Mouse (Mus musculus) embryo, embryonic 11.5 days (tissue): Measurements from ENCODE around the gene Zmiz1.

ENCODE experiments used
- DNase-seq: peaks from one replicate; pipeline ENCODE4 v3.0.0-alpha.2; 2012; ENCODE audit warnings: low read depth, low spot score

The Zmiz1 gene

DNA sequence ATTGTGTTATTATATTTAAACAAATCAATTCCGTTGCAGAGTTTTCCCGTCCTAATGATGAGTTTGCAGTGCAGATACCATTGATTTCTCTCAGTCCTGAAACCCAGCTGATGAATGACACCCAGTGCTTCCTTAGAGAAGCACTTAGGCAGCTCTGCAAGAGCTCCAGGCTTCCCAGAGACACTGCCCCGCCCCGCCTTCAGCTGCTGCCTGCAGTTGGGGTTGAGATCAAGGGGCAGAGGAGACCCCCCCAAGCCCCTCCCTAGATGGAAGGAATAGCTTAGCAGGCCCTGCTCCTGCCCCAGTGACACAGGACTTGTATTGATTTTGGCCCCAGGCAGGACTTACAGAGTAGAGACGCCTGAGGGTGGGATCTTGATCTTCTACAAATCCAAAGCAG is 53.0 kb downstream of the Zmiz1 start:
- no peak for DNase-seq

DNA sequence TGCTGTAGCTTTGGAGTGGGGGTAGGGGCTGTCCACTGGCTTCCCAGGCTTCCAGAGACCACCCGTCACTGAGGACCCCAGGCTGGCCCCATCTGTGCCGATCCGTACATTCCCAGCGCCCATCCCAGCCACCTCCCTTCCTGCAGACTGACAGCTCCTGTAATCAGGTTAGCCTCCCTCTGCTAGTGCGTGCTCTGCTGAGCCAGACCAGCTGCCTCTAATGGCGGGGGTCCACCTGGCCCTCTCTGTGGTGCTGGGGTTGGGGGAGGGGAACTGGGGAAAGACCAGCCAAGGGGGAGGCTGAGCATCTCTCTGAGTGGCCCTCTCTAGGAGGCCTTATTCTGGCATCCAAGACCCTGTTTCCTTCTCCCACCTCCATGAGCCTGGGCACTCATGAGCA is 53.8 kb downstream of the Zmiz1 start:
- DNase-seq: no peak

DNA sequence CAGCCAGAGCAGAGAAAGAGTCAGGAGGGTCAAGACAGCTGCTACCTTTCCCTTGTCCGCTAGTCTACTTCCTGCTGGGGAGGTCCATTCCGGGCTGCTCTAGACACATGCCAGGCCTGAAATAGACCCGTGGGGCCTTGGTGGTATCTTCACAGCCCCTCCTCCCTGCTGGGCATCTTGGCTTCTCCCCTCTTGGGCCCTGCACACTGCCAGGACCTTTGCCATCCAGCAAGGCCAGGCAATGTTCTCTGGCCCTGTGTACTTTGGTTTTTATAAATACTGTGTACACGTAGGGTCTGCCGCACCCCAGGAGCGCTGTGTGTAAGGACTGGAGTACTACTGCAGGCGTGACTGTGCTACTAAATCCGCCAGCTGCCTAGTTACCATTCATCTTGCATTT is 54.5 kb downstream of the Zmiz1 start:
- no peak for DNase-seq

DNA sequence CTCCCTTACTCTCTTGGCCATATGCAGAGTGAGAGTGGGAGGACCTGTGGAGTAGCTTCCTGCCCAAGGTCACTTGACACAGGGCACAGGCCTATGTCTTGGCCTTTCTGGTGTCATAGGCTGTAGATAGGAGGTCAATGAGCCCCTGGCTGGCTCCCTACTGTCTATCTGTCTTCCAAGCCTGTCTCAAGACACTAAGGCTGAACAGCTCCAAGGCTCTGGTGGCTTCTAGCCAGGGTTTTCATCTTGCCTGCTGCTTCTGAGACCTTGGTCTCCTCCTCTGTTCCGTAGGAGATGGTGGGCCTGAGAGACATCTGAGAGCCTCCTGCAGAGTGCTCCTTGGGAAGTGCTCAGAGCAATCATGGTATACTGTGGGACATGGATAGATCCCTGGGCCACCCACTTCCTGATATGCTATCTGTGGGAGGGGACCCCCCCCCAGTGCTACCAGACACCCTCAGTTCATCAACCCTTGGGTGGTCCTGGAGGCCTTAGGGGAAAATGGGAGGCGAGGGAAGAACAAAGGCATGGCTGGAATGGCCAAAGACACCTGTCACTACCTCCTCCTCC is 56.0 kb downstream of the Zmiz1 start:
- no peak for DNase-seq

DNA sequence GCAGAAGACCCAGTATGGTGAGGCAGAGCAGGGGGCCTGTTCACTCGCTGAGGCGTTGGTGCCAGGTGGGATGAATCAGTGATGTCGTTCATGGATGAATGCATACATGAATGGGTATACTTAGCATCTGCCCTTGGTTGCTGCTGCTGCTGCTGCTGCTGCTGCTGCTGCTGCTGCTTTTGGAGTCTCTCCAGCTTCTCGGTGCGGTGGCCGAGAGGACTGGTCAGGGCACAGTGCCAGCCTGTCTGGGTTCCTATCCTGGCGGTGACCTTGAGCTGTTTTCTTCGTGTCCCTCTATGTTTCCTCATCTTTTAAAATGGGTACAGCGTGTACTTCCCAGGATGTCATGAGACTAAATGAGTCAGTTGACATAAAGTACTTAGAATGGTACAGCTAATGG is 56.9 kb downstream of the Zmiz1 start:
- no peak for DNase-seq

DNA sequence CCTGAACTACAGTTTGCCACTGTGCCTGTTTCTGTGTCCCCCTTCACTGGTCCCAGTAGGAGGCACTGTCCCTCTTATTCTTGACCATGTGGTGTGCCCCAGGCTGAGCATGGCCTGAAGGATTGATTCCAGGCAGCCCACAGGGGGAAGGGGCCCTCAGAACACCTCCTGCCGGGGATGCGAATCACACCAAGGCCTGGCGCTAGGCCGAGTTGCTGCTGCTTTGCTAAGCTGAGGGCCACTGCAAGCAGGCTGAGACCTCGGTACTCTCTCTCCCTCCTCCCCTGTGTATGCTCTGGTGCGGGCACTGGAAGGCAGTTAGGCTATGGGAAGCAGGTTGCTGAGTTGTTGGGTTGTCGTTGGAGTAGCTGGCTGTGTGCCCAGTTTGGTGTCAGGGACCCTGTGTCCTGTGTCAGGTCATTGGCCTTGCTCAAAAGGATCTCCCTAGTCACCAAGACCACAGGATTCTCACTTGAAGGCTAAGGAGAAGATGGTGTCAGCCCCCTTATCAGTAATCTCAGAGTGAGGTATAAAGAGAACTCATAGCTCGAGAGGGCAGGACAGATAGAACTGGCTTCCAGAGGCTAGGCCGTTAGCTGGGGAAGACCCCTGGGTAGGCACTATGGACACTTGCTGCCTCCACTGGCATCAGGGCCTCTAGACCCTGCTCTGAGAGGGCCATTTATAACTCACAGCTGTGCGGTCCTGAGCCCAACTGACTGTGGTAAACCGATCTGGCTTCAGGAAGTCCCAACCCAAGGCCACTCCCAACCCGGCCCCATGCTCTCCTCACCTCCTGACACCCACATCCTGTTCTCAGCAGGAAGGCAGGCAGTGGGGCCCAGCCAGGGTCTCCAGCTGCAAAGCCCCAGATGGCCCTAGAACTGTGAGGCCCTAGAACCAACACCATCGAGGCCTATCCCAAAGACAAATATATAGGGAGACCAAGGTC is 57.9 kb downstream of the Zmiz1 start:
- DNase-seq: no peak

DNA sequence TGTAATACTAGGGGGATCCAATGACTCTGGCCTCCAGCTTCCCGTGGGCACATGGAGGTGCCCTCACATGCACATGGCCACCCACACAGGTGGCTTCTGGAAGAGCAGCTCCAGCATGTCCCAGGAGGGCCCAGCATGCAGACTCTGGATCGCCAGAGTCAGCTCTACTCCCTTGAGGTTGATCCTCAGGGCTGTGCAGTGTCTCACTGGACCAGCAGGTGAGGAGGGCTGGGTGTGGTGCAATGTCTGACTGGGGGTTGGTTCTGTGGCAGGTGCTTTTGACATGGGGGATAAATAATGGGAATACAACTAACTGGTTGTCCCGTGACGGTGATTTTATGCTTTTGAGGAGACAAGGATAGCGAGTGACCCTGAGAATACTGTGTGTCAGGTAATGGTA is 59.7 kb downstream of the Zmiz1 start:
- DNase-seq: no peak

DNA sequence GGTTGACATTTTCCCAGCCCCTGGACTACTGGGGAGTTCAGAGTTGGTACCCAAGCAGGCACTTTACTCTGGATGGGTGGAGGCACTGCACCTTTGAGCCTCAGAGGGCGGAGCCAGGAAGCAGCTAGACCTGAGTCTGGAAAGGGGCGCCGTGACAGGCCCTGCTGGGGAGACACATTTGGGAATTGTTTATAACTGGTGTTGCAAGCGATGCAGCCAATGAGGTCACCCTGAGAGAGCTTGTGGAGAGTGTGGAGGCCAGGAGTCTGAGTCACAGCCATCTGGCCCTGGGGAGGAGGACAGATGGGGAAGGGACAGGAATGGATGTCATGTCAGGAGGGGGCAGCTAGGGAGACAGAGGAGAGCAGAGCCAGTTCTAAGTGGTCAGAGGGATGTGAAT is 60.7 kb downstream of the Zmiz1 start:
- DNase-seq: no peak

DNA sequence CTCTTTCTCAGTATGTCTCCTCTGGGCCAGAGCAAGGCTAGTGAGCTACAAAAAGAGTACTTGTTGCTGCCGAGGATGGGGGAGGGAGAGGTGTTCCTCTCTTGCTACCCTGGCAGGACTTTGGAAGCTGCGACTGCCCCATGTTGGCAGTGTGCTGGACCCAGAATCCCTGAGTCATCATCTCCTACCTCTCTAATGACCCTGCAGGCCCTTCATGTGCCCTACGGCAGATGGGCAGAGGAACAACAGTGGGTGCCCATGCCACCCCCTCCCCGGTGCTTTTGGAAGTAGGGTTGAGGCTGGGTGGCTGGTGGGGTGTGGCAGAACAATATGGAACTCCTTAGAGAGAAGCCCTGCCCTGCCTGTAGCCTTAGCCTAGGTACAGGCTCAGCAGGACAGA is 61.6 kb downstream of the Zmiz1 start:
- DNase-seq: no peak

DNA sequence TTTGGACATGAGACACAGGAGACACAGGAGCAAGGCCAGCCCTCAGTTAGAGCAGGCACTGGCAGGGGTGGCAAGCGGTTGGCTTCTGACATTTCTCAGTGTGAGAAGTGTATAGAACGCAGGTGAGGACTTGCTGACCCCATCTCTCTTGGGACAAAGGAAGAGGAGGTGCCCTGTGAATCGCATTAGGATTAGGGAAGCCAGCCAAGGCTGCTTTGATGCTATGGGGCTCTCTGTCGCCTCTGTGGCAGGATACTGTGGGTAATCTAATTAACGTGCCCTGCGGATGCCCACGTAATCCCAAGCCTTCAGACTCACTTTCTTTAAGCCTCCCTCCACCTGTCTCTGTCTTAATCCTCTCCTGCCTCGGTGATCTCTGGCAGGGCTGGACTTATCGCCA is 62.0 kb downstream of the Zmiz1 start:
- DNase-seq: no peak

DNA sequence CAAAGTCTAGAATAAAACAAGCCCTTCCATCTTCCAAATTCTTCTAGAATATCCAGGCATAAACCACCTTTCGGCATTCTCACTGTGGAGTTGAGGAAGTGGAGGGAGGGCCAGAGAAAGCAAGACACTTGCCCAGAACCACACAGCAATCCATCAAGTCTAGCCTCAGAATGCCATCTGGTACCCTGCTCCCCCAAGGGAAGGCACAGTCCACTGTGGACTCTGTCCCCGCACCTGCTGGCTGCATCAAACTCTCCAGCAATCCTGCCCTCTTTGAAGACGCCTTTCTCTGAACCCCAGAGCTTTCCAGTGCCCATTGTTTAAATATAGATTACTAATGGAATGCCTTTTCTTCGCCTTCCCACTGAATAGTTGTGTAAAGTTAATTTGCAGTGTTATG is 62.5 kb downstream of the Zmiz1 start:
- DNase-seq: no peak

DNA sequence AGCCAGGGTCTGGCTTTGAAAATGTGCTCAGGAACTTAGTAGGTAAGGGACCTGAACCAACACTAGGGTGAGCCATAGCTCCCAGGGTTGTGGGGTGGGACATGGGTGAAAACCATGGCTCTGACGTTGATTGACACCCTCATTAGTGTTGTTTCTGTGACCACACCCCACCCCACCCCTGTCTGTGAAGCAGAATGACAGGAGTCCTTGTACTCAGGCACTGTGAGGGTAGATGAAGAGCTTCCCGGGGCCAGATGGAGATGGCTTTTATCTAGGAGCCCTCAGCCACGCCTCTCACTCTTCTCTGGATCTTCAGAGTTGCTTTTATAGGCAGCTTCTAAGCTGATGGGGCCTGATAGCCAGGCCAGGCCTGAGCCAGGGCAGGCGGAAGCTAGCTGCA is 63.4 kb downstream of the Zmiz1 start:
- no peak for DNase-seq

DNA sequence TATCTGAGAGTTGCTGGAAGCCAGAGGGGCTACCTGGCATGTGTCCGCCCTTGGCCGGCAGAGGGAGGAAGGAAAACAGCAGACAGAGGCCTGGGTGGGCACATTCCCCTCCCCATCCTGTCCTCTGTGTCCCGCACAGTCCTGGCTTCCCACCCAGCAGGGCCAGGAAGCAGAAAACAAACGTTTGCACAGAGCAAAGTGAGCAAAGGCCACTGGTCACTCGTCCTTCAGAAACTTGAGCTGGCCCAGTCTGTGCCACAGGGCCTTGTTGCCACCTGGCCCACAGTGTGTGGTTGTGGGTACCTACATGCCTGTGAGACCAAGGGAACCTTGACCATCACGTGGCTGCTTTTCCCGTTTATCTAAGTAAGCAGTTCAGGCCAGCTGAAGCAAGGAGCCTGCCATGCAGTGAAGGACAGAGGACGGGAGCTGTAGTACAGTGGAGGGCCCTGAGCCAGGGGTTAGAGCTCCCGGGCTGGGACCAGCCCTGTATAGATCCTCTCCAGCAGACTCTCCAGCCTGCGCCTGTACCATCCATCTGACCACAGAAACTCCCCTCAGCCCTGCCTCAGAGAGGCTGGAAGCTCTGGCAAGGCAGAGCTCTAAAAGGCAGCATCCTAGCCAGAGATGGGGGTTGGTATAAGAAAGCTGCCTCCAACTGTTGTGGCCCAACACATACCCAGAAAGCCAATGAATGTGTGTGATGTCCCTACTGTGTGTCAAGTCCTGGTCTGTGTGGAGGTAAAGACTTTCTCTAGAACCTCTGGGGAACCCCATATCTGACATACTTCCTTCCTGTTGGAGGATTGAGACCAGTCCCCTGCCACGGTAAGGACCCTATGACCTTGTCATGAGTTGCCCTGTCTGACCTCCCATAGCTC is 64.5 kb downstream of the Zmiz1 start:
- DNase-seq: no peak

DNA sequence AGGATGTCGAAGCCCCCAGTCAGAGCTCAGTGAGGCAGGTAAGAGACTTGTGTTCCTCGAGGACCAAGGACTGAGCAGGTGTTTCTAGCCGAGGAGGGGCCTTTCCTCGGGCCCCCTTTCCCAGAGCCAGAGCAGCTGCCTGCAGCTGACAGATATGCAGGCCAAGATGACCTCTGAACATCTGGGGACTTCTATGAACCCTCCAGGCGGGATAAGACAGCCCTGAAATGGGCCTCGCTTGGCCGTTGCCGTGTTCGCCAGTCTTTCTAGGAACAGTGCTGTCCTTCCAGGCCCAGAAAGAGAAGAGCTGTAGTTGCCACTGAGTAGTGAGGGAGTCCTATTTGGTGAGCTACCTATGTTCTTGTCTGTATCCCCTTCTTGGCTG is 65.1 kb downstream of the Zmiz1 start:
- no peak for DNase-seq

DNA sequence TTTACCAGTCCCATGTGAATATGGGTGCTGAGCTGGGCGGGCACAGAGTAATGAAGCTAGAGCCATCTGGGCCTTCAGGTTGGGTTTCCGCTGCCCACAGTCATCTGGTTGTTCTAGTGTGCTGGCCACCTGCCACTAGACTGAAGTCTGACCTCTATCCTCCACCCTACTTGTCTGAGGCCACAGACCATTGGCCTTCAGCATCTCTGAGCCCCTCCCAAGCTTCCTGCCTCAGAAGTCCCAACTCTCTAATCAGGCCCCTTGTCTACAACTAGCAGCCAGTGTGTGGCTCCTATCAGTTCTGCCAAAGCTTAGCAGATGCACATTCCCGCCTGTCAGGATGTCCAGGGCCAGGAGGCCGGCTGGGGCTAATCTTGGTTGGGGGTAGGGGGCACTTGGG is 65.9 kb downstream of the Zmiz1 start:
- no peak for DNase-seq

DNA sequence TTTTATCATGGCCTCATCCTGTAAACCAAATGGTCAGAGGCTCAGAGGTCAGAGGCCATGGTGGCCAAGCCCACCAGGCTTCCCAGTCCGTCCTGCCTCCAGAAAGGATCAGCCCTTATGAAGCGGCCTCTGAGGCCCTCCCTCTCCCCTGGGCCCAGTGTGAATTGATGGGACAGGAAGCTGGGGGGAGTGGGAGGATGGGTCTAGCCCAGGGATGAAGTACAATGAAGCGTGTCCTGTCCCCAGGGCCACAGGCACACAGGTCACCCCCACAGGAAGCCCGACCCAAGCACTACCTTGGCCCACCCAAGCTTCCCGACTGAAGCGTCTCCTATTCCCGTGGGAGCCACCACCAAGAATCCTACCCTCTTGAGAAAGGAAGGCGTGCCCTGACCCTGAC is 66.7 kb downstream of the Zmiz1 start:
- DNase-seq: no peak

DNA sequence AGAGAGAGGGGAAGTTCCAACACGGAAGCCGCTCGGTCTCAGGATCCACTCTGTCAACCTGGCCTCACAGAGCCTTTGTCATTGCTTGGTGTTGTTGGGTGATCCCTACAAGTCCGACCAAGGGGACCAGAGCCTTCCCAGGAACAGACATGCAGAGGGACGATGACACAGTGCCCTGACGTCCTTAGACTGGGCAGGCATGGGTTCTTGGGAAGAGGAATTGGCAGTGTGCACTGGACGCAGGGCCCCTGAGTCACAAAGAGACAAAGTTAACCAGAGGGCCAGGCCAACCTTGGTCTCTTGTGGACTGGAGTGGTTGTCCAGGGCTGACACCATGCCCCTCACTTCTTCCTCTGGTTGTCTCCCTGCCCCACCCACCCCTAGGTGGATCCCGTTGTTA is 67.9 kb downstream of the Zmiz1 start:
- DNase-seq: no peak

DNA sequence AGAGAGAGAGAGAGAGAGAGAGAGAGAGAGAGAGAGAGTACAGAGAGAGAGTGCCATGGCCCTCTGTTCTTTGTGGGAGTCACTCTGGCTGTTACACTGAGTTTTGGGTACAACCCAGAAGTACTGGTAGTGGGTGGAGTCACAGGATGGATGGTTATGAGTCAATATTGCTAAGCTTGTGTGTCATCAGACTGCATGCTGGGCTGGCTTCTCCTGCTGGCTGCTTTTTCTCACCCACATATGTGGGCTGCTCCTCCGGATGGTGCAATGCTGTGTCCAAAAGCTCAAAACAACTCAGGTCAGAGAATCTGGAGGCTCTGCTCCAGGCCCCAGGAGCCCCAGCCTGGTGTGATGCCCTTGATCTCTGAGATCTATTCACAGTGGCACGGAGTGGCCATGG is 68.3 kb downstream of the Zmiz1 start:
- no peak for DNase-seq

DNA sequence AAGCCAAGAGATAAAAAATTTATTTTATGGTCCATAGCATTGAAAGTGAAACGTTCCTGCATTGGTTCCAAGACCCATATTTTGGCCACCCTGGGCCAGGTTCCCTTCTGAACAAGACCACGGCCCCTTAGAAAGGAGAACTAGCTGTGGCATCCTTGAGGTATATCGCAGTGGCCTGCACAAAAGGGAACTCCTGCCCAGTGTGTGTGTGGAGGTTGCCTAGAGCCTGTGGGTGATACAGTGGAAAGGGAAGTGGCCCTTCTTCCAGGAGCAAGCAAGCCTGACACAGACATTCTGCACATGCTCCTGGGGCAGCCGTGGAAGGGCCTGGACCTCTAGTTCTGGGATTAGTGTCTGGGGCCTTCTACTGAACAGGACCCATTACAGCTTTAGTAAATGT is 71.4 kb downstream of the Zmiz1 start:
- no peak for DNase-seq

DNA sequence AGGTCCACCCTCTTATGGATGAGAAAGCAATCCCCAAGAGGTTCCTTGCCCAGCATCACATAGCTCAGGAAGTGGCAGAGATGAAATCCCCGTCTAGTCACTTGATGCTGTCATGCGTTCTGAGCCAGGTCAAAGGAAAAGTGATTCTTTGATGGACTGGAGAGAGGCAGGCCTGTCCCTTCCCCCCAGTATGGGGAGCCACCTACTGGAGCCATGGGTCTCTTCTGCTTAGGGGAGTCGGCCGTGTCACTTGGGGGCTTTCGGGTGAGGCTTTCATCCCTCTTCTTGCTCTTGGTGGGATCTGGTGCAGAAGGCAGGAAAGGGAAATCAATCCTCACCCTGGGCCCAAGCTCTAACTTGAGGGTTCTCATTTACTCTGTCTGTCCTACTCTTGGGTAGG is 71.8 kb downstream of the Zmiz1 start:
- DNase-seq: no peak

DNA sequence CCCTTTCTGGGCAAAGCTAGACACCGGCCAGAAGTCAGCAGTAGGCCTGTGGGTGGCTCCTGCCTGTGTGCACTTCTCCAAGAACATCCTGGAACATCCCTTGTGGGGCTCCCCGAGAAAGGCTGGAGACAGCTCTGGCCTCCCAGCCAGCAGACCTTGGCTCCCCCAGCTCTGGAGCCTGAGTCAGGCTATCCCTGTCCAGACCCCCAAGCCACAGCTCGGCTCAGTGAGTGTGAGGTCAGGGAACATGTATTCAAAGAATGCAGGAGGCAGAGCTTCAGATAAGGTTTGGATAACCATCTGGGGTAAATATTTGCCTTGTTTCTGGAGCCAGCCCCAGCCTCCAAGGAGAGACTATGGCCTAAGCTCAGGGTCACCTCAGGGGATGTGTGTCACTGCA is 74.0 kb downstream of the Zmiz1 start:
- DNase-seq: no peak

DNA sequence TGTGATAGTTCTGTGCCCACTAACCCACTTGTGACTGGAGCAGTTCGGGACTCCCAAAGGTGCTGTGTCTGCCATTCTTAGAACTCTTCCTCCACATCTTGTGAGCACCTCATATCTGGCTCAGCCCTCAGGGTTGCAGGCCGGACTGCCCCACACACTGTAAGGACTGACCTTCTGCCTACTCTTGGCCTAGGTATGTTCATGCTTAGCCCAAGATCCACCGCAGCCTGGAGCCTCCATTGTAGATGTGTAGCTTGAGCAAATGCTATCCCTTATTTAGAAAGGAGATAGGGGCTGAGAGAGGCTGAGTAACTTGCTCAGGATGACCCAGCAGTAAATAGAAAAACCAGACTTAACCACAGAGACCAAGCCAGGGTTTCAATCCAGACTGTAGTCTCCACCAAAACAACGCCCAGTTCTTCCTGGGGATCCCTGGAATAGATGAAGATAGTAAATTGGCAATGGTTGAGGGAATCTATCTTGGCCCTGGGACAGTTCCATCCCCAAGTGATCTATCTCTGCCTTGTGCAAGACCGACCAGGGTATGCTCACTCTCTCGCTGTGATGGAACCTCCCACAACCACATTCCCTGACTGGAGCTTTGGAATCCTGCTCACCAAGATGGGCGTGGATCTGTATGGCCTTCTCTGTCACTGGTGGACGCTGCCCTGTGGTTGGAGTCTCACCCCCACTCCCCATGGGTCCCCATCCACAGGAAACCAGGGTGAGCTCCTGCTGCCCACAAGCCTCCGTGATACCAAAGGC is 74.8 kb downstream of the Zmiz1 start:
- no peak for DNase-seq
